Mouse (Mus musculus): ENCODE results near the gene Socs1. TPM values are rescaled to one million over a fixed set of nuclear protein-coding genes. Genes with fewer than 3 reads are reported as not detected.
A peak's percentile ranks its signal among the peaks of the same experiment; 100 is the strongest.

The Socs1 gene
- total RNA-seq, 2 experiments from 2014 or later: 0.59 to 0.97 TPM

GRCm38 (mm10) chr16:10767158-10767557 lies 18.2 kb downstream of the Socs1 start:
- Histone ChIP-seq H3K27ac (no peak overlapping the region), H3K4me3 (no peak overlapping the region)
- DNase-seq (ENCODE audit: low spot score in 2 of 2): peak; percentile 41 to 74
- TF ChIP-seq CTCF (conservative IDR thresholded peaks at IDR 0.05): peak; percentile 88

- Histone ChIP-seq H3K4me3 (no peak overlapping the region), H3K27ac (no peak overlapping the region)
- DNase-seq (ENCODE audit: low spot score in 2 of 2): no peak
- no peak for TF ChIP-seq CTCF (conservative IDR thresholded peaks at IDR 0.05)
Measured at GRCm38 (mm10) chr16:10764323-10764722, 21.0 kb downstream of the Socs1 start.

GRCm38 (mm10) chr16:10763540-10764264 lies 21.6 kb downstream of the Socs1 start:
- no peak for DNase-seq (ENCODE audit: low spot score in 2 of 2)
- TF ChIP-seq CTCF (conservative IDR thresholded peaks at IDR 0.05): no peak
- Histone ChIP-seq H3K27ac (no peak overlapping the region), H3K4me3 (no peak overlapping the region)

GRCm38 (mm10) chr16:10762569-10763180 lies 22.7 kb downstream of the Socs1 start:
- Histone ChIP-seq H3K4me3 (no peak overlapping the region), H3K27ac (no peak overlapping the region)
- TF ChIP-seq CTCF (conservative IDR thresholded peaks at IDR 0.05): no peak
- DNase-seq (ENCODE audit: low spot score in 2 of 2): no peak

- DNase-seq (ENCODE audit: low spot score in 2 of 2): no peak
- H3K4me3 ChIP-seq: no peak overlapping the region
- no peak for TF ChIP-seq CTCF (conservative IDR thresholded peaks at IDR 0.05)
- no peak overlapping the region for H3K27ac ChIP-seq
Measured at GRCm38 (mm10) chr16:10761182-10761581, 24.2 kb downstream of the Socs1 start.

GRCm38 (mm10) chr16:10756168-10756567 lies 29.2 kb downstream of the Socs1 start:
- H3K27ac ChIP-seq: no peak overlapping the region
- no peak overlapping the region for H3K4me3 ChIP-seq
- DNase-seq (ENCODE audit: low spot score in 2 of 2): no peak
- no peak for TF ChIP-seq CTCF (conservative IDR thresholded peaks at IDR 0.05)

GRCm38 (mm10) chr16:10754521-10755296 lies 30.6 kb downstream of the Socs1 start:
- H3K4me3 ChIP-seq: no peak overlapping the region
- TF ChIP-seq CTCF (conservative IDR thresholded peaks at IDR 0.05): no peak
- DNase-seq (ENCODE audit: low spot score in 2 of 2): no peak
- H3K27ac ChIP-seq: no peak overlapping the region

GRCm38 (mm10) chr16:10749824-10750223 lies 35.5 kb downstream of the Socs1 start:
- no peak overlapping the region for H3K27ac ChIP-seq
- peak; percentile 28 to 52 for DNase-seq (ENCODE audit: low spot score in 2 of 2)
- no peak overlapping the region for H3K4me3 ChIP-seq
- no peak for TF ChIP-seq CTCF (conservative IDR thresholded peaks at IDR 0.05)

- H3K4me3 ChIP-seq: no peak overlapping the region
- no peak for TF ChIP-seq CTCF (conservative IDR thresholded peaks at IDR 0.05)
- DNase-seq (ENCODE audit: low spot score in 2 of 2): no peak
- no peak overlapping the region for H3K27ac ChIP-seq
Measured at GRCm38 (mm10) chr16:10749226-10749625, 36.1 kb downstream of the Socs1 start.

- Histone ChIP-seq H3K27ac (peak overlapping the region; percentile 57; the same call in 1 of the 2 replicates), H3K4me3 (no peak overlapping the region)
- no peak for TF ChIP-seq CTCF (conservative IDR thresholded peaks at IDR 0.05)
- DNase-seq (ENCODE audit: low spot score in 2 of 2): no peak
Measured at GRCm38 (mm10) chr16:10741082-10741481, 44.3 kb downstream of the Socs1 start.

GRCm38 (mm10) chr16:10739854-10740398 lies 45.4 kb downstream of the Socs1 start:
- H3K4me3 ChIP-seq: no peak overlapping the region
- TF ChIP-seq CTCF (conservative IDR thresholded peaks at IDR 0.05): no peak
- DNase-seq (ENCODE audit: low spot score in 2 of 2): no peak

GRCm38 (mm10) chr16:10738866-10739265 lies 46.5 kb downstream of the Socs1 start:
- no peak for TF ChIP-seq CTCF (conservative IDR thresholded peaks at IDR 0.05)
- Histone ChIP-seq H3K4me3 (no peak overlapping the region), H3K27ac (no peak overlapping the region)
- DNase-seq (ENCODE audit: low spot score in 2 of 2): no peak

More at GRCm38 (mm10) chr16:10739854-10740398, 45.4 kb downstream of the Socs1 start:
- H3K27ac ChIP-seq: peak overlapping the region; percentile 57; the same call in 1 of the 2 replicates

- no peak overlapping the region for H3K4me3 ChIP-seq
- no peak for TF ChIP-seq CTCF (conservative IDR thresholded peaks at IDR 0.05)
Measured at GRCm38 (mm10) chr16:10737571-10737970, 47.8 kb downstream of the Socs1 start.

More at GRCm38 (mm10) chr16:10737571-10737970, 47.8 kb downstream of the Socs1 start:
- no peak for DNase-seq (ENCODE audit: low spot score in 2 of 2)
- H3K27ac ChIP-seq: no peak overlapping the region

All from layer of hippocampus, adult 2 months (tissue).